In the genomic region with DNA sequence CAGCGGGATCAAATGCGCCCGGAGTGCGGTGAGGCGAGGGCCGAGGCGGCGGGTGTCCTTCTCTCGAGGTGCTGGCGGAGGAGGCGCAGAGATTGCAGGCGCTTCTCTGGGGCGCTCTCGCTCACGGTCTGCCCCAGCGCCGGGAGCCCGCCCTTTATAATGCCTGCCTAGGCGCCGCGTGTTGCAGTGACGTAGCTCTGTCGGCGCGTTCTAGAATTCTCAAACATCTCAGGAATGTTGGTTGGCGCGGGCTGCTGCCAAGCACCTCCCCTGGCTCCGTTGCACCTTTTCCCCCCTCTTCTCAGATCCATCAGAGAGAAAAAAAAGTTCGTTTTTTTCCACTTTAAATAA, we compare ENCODE assay signal across 7 mouse cellular contexts. TPM values are rescaled to one million over a fixed set of nuclear protein-coding genes. Genes with fewer than 3 reads are reported as not detected.
DNase-seq lines count a peak whose midpoint lies in the region; ATAC-seq and TF ChIP-seq lines count a peak whose summit lies in the region.

A gene (minus strand): TSS at position 130 of the 351 bp plus-strand sequence.

- TF ChIP-seq CTCF in midbrain, postnatal 0 days (IDR thresholded peaks at IDR 0.05), result no peak

- H3K4me1 ChIP-seq in intestine, embryonic 14.5 days (replicated peaks; ENCODE audit: control insufficient read depth, insufficient read depth, low read length), result peaks cover 41% of the 10 kb centered on the region
- peaks cover 50% of the 10 kb centered on the region for H3K4me1 ChIP-seq in limb, embryonic 14.5 days (ENCODE audit: control insufficient read depth, insufficient read depth, low read length)
- H3K4me1 ChIP-seq in midbrain, postnatal 0 days (ENCODE audit: insufficient read depth, low read length), result peaks cover 8% of the 10 kb centered on the region; the same call in 1 of the 2 replicates

- no peaks in the 10 kb centered on the region for H3K27me3 ChIP-seq in intestine, embryonic 14.5 days (replicated peaks; ENCODE audit: control insufficient read depth, insufficient read depth, low read length)
- no peaks in the 10 kb centered on the region for H3K27me3 ChIP-seq in limb, embryonic 14.5 days (ENCODE audit: control insufficient read depth, insufficient read depth, low read length)
- H3K27me3 ChIP-seq in midbrain, postnatal 0 days (ENCODE audit: insufficient read depth, low read length), result peaks cover 14% of the 10 kb centered on the region; the same call in 1 of the 2 replicates

- peaks cover 17% of the 10 kb centered on the region for H3K36me3 ChIP-seq in intestine, embryonic 14.5 days (ENCODE audit: control insufficient read depth, insufficient read depth, low read length)
- H3K36me3 ChIP-seq in limb, embryonic 14.5 days (ENCODE audit: control insufficient read depth, insufficient read depth, low read length), result peaks cover 22% of the 10 kb centered on the region
- no peaks in the 10 kb centered on the region for H3K36me3 ChIP-seq in midbrain, postnatal 0 days (ENCODE audit: insufficient read depth, low read length)

- peak within 1 kb of the TSS; percentile 90 for H3K9ac ChIP-seq in intestine, embryonic 14.5 days (ENCODE audit: low read length)
- peak within 1 kb of the TSS; percentile 89 for H3K9ac ChIP-seq in limb, embryonic 14.5 days (ENCODE audit: low read depth, low read length, severe bottlenecking)
- peak within 1 kb of the TSS; percentile 51 for H3K9ac ChIP-seq in midbrain, postnatal 0 days (replicated peaks; ENCODE audit: low read length, poor library complexity, severe bottlenecking)

- H3K9me3 ChIP-seq in intestine, embryonic 14.5 days (ENCODE audit: control insufficient read depth, low read length), result no peaks in the 10 kb centered on the region
- H3K9me3 ChIP-seq in limb, embryonic 14.5 days (ENCODE audit: control insufficient read depth, low read length), result no peaks in the 10 kb centered on the region
- H3K9me3 ChIP-seq in midbrain, postnatal 0 days (ENCODE audit: low read length), result no peaks in the 10 kb centered on the region

- intact Hi-C loops in gastrocnemius, postnatal 36 days (cut with DNase I), result loop anchor here (5.0 to 10.0 kb wide), 2 partner anchors 77 to 255 kb away; no protein-coding TSS in a partner anchor

- WGBS in intestine, embryonic 14.5 days, result 0% methylated on average over 29 of the region's 29 CpGs
- 0% methylated on average over 29 of the region's 29 CpGs for WGBS in limb, embryonic 14.5 days
- WGBS in midbrain, postnatal 0 days, result under 1% methylated on average over 29 of the region's 29 CpGs

- ATAC-seq in intestine, embryonic 14.5 days (replicated peaks; ENCODE audit: low FRiP score, low TSS enrichment, low read depth), result peak; percentile 77
- ATAC-seq in limb, embryonic 14.5 days (ENCODE audit: low FRiP score, low read depth), result peak; percentile 71
- ATAC-seq in midbrain, postnatal 0 days (ENCODE audit: low FRiP score), result peak; percentile 55

- H3K4me3 ChIP-seq in intestine, embryonic 14.5 days (ENCODE audit: low read depth, low read length), result peak within 1 kb of the TSS; percentile 66
- peak within 1 kb of the TSS; percentile 77 for H3K4me3 ChIP-seq in limb, embryonic 14.5 days (replicated peaks; ENCODE audit: low read length)
- H3K4me3 ChIP-seq in midbrain, postnatal 0 days (ENCODE audit: low read depth, low read length), result peak within 1 kb of the TSS; percentile 51

- peak within 1 kb of the TSS; percentile 80 for H3K4me2 ChIP-seq in intestine, embryonic 14.5 days (ENCODE audit: low read length)
- H3K4me2 ChIP-seq in limb, embryonic 14.5 days (replicated peaks; ENCODE audit: low read depth, low read length, severe bottlenecking), result peak within 1 kb of the TSS; percentile 80
- peak within 1 kb of the TSS; percentile 95 for H3K4me2 ChIP-seq in midbrain, postnatal 0 days (ENCODE audit: low read depth, low read length, poor library complexity, severe bottlenecking)

- peak within 1 kb of the TSS; percentile 89 for H3K27ac ChIP-seq in intestine, embryonic 14.5 days (ENCODE audit: low read depth)
- peak within 1 kb of the TSS; percentile 96 for H3K27ac ChIP-seq in limb, embryonic 14.5 days (replicated peaks; ENCODE audit: low read depth, low read length)
- no peak within 1 kb of the TSS for H3K27ac ChIP-seq in midbrain, postnatal 0 days (ENCODE audit: low read depth, low read length)

- peak; percentile 86 for DNase-seq in adipocyte (ENCODE audit: low spot score)
- peak; percentile 93 for DNase-seq in embryo, embryonic 11 days
- peak; percentile 81 to 83 for DNase-seq in gastrocnemius, postnatal 36 days
- no peak for DNase-seq in intestine, embryonic 14.5 days (ENCODE audit: low spot score)
- peak; percentile 94 for DNase-seq in limb, embryonic 14.5 days (ENCODE audit: low spot score)
- DNase-seq in midbrain, postnatal 0 days (ENCODE audit: low spot score), result peak; percentile 68
- DNase-seq in urinary bladder, adult 18-20 months (ENCODE audit: low spot score in 2 of 2), result peak; percentile 55 to 72

- peak; percentile 98 for TF ChIP-seq POLR2A in limb, embryonic 14.5 days (IDR thresholded peaks at IDR 0.05; ENCODE audit: borderline replicate concordance, extremely low read depth, insufficient read depth, insufficient read length)

RNA-seq across cellular contexts. Expression of the gene that starts here (rescaled TPM):
- total RNA-seq in gastrocnemius, postnatal 36 days (2021), result 10 to 100 TPM; 18.1 to 23.3 TPM
- 33.4 and 34.7 TPM in 2 replicates for polyA plus RNA-seq in intestine, embryonic 14.5 days (2014; fragmentation: Nextera tagmentation; extraction: Ambion mirVana)
- 105 and 119 TPM in 2 replicates for polyA plus RNA-seq in limb, embryonic 14.5 days (2012; rRNA removed)
- 53.5 and 59.8 TPM in 2 replicates for polyA plus RNA-seq in limb, embryonic 14.5 days (2014; fragmentation: Nextera tagmentation; extraction: Ambion mirVana)
- 3.8 and 4.9 TPM in 2 replicates for total RNA-seq in midbrain, postnatal 0 days (2014; rRNA removed)
- 5.3 and 5.6 TPM in 2 replicates for polyA plus RNA-seq in midbrain, postnatal 0 days (2015; fragmentation: Nextera tagmentation; extraction: Ambion mirVana)
